Mouse (Mus musculus): ENCODE results near the gene C1qtnf9. TPM values are rescaled to one million over a fixed set of nuclear protein-coding genes. Genes with fewer than 3 reads are reported as not detected.

C1qtnf9 gene
- polyA plus RNA-seq, 1 experiment from 2014 or later: 0.22 TPM

DNA sequence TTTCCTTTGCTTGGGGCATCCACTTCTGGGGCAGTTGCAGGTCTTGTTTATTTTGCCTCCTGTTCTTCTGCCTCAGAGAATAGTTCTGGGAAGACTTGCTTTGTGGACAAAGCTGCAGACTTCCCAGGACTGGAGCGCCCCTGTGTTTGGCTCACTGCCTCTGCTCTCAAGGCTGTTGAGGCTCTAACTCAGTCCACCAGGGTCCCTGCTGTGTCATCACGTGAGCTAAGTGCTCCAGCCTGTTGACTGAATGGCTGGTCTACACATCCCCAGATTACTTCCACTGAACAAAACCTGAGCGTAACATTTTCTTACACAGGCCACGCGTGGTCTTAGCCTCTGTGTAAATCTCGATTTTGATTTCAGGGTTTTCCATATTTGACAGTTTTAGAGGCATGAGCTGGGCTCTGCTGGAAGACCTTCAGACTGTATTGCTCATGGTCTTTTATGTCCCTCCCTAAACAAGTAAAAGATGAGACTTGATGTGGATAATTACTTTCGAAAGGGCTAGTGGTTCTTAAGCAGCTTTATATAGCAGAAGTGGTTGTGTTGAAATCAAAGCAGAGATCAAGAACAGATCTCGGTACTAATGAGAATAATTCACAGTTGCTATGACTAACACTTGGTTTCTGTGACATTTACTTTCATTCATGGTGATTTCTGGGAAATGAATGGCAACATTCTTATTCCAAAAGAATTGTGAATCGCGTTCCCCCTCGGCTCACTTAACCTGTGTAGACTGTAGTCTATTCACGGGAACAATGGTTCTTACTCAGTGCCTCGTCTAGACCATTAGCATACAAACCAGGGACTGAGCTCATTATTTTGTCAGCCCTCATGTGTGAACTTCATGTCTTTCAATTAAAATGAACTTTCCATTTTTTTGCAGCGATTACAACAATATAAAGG lies 14.8 kb upstream of the C1qtnf9 start:
- peaks cover 22% of the 10 kb centered on the region for H3K4me1 ChIP-seq
- H3K4me2 ChIP-seq: no peak overlapping the region
- H3K27me3 ChIP-seq: no peaks in the 10 kb centered on the region
- peak overlapping the region; percentile 81 for H3K27ac ChIP-seq
- no peak overlapping the region for H3K9ac ChIP-seq
- H3K36me3 ChIP-seq (ENCODE audit: poor library complexity, severe bottlenecking): peaks cover 79% of the 10 kb centered on the region
- no peak overlapping the region for H3K4me3 ChIP-seq
- peak; percentile 87 for ATAC-seq
- H3K9me3 ChIP-seq (replicated peaks): no peaks in the 10 kb centered on the region
- 24% methylated on average over 14 of the region's 14 CpGs for WGBS

DNA sequence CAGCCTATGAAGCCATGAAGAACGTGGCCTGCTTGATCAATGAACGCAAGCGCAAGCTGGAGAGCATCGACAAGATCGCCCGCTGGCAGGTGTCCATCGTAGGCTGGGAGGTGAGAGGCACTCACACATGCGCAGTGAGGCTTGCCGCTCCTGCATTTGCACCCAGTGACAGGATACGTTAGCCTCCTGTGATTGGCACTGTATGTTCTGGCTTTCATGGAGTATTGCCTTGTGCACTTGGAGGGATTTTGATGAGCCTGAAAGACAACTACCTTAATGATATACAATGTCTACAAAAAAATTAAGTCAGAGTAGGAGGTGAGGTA lies 14.2 kb upstream of the C1qtnf9 start:
- Histone ChIP-seq H3K27ac (peak overlapping the region; percentile 81), H3K4me2 (no peak overlapping the region), H3K27me3 (no peaks in the 10 kb centered on the region), H3K4me1 (peaks cover 22% of the 10 kb centered on the region), H3K36me3 (ENCODE audit: poor library complexity, severe bottlenecking) (peaks cover 79% of the 10 kb centered on the region), H3K9ac (no peak overlapping the region), H3K9me3 (replicated peaks) (no peaks in the 10 kb centered on the region), H3K4me3 (no peak overlapping the region)
- ATAC-seq: peak; percentile 72
- 22% methylated on average over 10 of the region's 10 CpGs for WGBS

DNA sequence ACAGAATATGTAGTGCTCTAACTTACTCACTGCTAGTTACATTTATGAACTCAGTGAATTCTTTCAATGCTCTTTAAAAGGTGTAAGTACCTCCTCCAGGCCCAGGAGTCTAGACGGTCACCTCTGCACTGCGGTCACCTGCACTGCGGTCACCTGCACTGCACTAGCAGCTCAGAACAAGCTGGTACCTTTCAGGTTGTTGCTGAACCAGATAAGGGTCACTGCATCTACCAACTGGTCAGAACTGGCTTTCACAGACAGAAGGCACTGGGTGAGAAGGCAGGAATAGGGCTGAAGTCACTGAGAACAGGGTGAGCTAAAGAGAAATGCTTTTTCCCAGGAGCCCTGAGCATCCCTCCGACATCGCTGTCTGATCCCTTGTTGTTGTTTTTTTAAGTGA lies 13.3 kb upstream of the C1qtnf9 start:
- no peaks in the 10 kb centered on the region for H3K9me3 ChIP-seq (replicated peaks)
- peaks cover 79% of the 10 kb centered on the region for H3K36me3 ChIP-seq (ENCODE audit: poor library complexity, severe bottlenecking)
- no peak overlapping the region for H3K9ac ChIP-seq
- ATAC-seq: no peak
- H3K27me3 ChIP-seq: no peaks in the 10 kb centered on the region
- 97% methylated on average over 5 of the region's 5 CpGs for WGBS
- no peak overlapping the region for H3K27ac ChIP-seq
- H3K4me3 ChIP-seq: no peak overlapping the region
- no peak overlapping the region for H3K4me2 ChIP-seq
- H3K4me1 ChIP-seq: peaks cover 22% of the 10 kb centered on the region

DNA sequence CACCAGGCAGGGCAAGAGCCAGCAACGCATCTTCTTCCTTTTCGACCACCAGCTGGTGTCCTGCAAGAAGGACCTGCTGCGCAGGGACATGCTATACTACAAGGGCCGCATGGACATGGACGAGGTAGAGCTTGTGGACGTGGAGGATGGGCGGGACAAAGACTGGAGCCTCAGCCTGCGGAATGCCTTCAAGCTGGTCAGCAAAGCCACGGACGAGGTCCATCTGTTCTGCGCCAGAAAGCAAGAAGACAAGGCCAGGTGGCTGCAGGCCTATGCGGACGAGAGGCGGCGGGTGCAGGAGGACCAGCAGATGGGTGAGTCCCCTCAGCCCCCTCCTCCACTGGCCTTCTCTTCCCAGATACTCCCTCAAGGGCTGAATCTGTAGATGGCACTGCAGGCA lies 11.7 kb upstream of the C1qtnf9 start:
- Histone ChIP-seq H3K4me2 (no peak overlapping the region), H3K9ac (no peak overlapping the region), H3K27me3 (no peaks in the 10 kb centered on the region), H3K4me1 (peaks cover 15% of the 10 kb centered on the region), H3K9me3 (replicated peaks) (no peaks in the 10 kb centered on the region), H3K27ac (no peak overlapping the region), H3K4me3 (no peak overlapping the region), H3K36me3 (ENCODE audit: poor library complexity, severe bottlenecking) (peaks cover 79% of the 10 kb centered on the region)
- WGBS: 95% methylated on average over 15 of the region's 15 CpGs
- ATAC-seq: no peak

DNA sequence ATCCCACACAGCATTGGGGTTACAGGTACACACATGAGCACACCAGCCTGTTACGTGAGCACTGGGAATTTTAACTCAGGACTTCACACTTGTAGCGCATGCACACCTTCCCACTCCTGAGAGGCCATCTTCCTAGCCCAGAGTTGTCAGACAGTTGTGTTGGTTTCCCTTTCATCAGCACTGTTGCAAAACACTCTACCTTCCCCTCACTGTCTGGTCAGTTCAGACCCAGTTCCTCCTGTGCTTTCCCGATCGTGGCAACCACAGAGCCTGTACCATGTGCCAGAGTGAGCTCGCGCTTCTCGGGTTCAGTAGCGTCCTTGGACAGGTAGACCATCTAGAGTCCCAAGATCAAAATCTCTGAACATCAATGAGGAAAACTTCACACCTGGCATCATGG lies 10.7 kb upstream of the C1qtnf9 start:
- 98% methylated on average over 8 of the region's 8 CpGs for WGBS
- Histone ChIP-seq H3K27ac (no peak overlapping the region), H3K27me3 (no peaks in the 10 kb centered on the region), H3K4me2 (no peak overlapping the region), H3K36me3 (ENCODE audit: poor library complexity, severe bottlenecking) (peaks cover 82% of the 10 kb centered on the region), H3K9me3 (replicated peaks) (no peaks in the 10 kb centered on the region), H3K9ac (no peak overlapping the region), H3K4me1 (peaks cover 12% of the 10 kb centered on the region), H3K4me3 (no peak overlapping the region)
- no peak for ATAC-seq

DNA sequence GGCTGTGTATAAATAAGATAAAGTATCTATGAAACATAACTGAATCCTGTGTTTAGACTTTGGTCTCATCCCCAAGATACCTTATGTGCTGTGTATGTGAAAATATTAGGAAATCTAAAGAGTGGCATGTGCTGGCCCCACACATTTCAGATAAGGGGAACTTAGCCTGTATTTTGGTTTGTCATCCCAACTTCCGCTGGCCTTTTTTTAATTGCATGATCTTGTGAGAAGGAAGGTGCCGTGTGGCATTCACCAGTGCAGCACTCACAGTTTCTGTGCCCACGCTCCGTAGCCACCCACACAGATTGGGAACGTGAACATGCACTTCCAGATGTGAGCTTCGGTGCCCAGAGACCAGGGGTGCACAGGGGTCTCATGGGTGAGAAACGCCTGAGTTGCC lies 10.2 kb upstream of the C1qtnf9 start:
- Histone ChIP-seq H3K36me3 (ENCODE audit: poor library complexity, severe bottlenecking) (peaks cover 87% of the 10 kb centered on the region), H3K4me2 (no peak overlapping the region), H3K4me3 (no peak overlapping the region), H3K27ac (no peak overlapping the region), H3K9ac (no peak overlapping the region), H3K4me1 (peaks cover 12% of the 10 kb centered on the region), H3K9me3 (replicated peaks) (no peaks in the 10 kb centered on the region), H3K27me3 (no peaks in the 10 kb centered on the region)
- WGBS: 97% methylated on average over 7 of the region's 7 CpGs
- ATAC-seq: no peak

DNA sequence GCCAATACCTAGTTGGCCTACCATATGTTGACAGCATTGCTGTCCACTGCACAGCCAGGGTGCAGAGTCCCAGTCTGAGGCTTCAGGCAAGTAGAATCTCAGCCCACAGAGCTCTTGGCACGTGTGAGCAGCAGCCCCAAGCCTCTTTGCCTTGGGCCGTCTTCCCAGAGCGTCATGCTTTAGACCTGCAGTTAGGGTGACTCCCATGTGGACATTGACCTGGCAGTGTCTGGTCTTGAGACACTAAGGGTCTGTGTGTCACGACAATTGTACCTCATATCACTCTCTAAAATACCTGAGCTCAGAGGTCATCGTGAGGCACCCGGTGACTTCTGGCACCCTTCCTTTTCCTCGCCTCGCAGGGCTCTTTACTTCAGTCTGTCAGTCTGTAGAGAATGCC lies 8.8 kb upstream of the C1qtnf9 start:
- no peak overlapping the region for H3K4me2 ChIP-seq
- no peak overlapping the region for H3K9ac ChIP-seq
- peaks cover 93% of the 10 kb centered on the region for H3K36me3 ChIP-seq (ENCODE audit: poor library complexity, severe bottlenecking)
- H3K4me1 ChIP-seq: peaks cover 1% of the 10 kb centered on the region; the same call in 1 of the 2 replicates
- no peak for ATAC-seq
- no peaks in the 10 kb centered on the region for H3K27me3 ChIP-seq
- no peak overlapping the region for H3K4me3 ChIP-seq
- no peak overlapping the region for H3K27ac ChIP-seq
- no peaks in the 10 kb centered on the region for H3K9me3 ChIP-seq (replicated peaks)
- 96% methylated on average over 8 of the region's 8 CpGs for WGBS

DNA sequence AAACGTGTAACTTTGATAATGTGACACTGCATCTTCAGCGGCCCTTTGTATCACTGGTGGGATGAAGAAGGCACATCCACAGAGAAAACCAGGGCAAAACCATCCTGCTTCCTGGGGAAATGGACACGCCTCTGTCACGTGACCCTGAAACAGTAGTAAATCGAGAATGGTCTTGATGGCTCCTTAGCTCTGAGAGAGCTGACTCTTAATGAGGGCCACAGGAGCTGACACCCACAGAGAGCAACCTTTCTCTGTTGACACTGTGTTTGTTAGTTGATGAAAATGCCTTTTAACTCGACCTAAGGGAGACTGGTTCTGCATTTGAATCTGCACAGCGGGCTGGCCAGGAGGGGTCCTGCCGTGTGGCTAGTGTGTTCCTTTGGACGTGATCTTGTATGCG lies 6.1 kb upstream of the C1qtnf9 start:
- Histone ChIP-seq H3K9me3 (replicated peaks) (no peaks in the 10 kb centered on the region), H3K36me3 (ENCODE audit: poor library complexity, severe bottlenecking) (peaks cover 71% of the 10 kb centered on the region), H3K9ac (no peak overlapping the region), H3K4me3 (no peak overlapping the region), H3K4me1 (no peaks in the 10 kb centered on the region), H3K27me3 (no peaks in the 10 kb centered on the region), H3K4me2 (no peak overlapping the region), H3K27ac (no peak overlapping the region)
- ATAC-seq: no peak
- 73% methylated on average over 10 of the region's 10 CpGs for WGBS

DNA sequence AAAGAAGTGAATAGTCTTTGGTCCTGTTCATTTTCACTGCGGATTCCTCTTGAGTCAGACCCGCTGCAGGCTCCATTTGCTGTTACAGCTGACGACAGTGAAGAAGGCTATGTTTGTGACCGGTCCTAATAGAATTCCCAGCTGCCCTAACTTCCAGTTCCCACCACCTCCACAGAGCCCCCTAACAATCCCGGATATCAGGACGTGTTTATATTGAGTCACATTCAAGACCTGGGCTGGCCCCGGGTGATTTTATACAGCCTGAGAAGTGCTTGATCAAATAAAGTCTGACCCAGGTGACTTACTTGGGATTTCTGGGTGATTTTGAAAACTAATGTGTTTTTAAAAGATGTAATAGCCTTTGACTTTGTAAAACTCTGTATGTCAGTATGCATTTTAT lies 5.2 kb upstream of the C1qtnf9 start:
- WGBS: 74% methylated on average over 7 of the region's 7 CpGs
- peaks cover 62% of the 10 kb centered on the region for H3K36me3 ChIP-seq (ENCODE audit: poor library complexity, severe bottlenecking)

DNA sequence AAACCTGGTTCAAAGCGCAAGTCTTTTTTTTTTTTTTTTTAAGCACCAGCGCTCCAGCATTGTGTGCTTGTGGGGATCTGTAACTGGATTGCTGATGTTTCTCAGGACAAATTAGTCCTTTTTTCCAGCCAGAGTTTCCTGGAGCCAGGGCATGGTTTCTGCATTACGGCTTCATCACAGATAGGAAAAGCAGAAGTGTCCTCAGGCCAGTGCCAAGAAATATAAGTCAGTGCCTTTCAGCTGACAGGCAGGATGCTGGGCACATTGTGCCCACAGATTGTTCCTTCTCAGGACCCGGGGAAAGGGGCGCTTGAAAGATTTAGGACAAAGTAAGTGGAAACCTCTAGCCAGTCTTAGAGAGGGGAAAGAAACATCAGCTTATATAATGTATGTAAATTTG lies 4.2 kb upstream of the C1qtnf9 start:
- Histone ChIP-seq H3K4me2 (no peak overlapping the region), H3K36me3 (ENCODE audit: poor library complexity, severe bottlenecking) (peaks cover 52% of the 10 kb centered on the region), H3K4me1 (no peaks in the 10 kb centered on the region), H3K4me3 (no peak overlapping the region), H3K27ac (no peak overlapping the region), H3K27me3 (no peaks in the 10 kb centered on the region), H3K9me3 (replicated peaks) (no peaks in the 10 kb centered on the region), H3K9ac (no peak overlapping the region)
- ATAC-seq: no peak
- 90% methylated on average over 5 of the region's 5 CpGs for WGBS

More for the DNA sequence above, 5.2 kb upstream of the C1qtnf9 start:
- Histone ChIP-seq H3K27ac (no peak overlapping the region), H3K27me3 (no peaks in the 10 kb centered on the region), H3K4me1 (no peaks in the 10 kb centered on the region), H3K4me2 (no peak overlapping the region), H3K9ac (no peak overlapping the region), H3K4me3 (no peak overlapping the region), H3K9me3 (replicated peaks) (no peaks in the 10 kb centered on the region)
- ATAC-seq: no peak

DNA sequence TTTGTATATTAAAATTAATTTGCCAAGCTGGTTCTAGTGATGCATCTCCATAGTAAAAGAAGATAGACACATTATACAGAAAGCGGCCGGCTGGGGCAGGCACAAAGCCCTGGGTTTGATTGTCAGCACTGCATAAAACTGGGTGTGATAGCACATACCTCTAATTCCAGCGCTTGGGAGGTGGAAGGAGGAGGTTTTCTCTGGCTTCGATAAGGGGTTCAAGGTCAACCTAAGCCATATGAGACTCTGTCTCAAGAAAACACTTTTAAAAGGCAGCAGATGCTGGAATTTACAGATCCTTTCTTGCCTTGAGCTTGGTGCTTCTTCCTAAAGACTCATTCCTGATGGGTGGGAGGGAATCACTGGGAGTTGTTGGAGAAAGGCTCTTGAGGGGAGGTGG lies 3.4 kb upstream of the C1qtnf9 start:
- Histone ChIP-seq H3K27me3 (no peaks in the 10 kb centered on the region), H3K4me3 (no peak overlapping the region), H3K36me3 (ENCODE audit: poor library complexity, severe bottlenecking) (peaks cover 44% of the 10 kb centered on the region), H3K4me1 (no peaks in the 10 kb centered on the region), H3K9ac (no peak overlapping the region), H3K27ac (no peak overlapping the region), H3K9me3 (replicated peaks) (no peaks in the 10 kb centered on the region), H3K4me2 (no peak overlapping the region)
- 85% methylated on average over 4 of the region's 4 CpGs for WGBS
- no peak for ATAC-seq

DNA sequence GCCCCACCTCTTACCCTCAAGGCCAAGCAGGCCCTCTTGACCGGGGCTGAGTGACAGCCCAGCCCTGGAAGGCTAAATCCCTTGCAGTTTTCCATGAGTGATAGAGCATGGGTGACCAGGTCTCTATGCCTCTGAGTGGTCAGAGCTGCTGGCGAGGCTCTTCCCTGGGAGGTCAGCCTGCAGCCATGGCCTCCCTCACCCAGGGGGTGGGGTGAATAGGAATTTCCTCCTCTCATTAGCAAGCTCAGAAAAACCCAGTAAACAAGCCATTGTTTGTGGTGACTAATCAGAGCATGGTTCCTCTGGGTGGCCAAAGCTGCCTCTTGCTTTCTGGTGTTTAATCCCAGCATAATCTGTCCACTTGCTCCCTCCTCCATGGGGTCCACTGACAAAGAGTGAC lies 2.9 kb upstream of the C1qtnf9 start:
- H3K27me3 ChIP-seq: no peaks in the 10 kb centered on the region
- no peak overlapping the region for H3K4me3 ChIP-seq
- H3K4me2 ChIP-seq: no peak overlapping the region
- H3K9ac ChIP-seq: no peak overlapping the region
- no peaks in the 10 kb centered on the region for H3K4me1 ChIP-seq
- H3K36me3 ChIP-seq (ENCODE audit: poor library complexity, severe bottlenecking): peaks cover 39% of the 10 kb centered on the region
- H3K9me3 ChIP-seq (replicated peaks): no peaks in the 10 kb centered on the region
- ATAC-seq: no peak
- no peak overlapping the region for H3K27ac ChIP-seq
- 46% methylated on average over 2 of the region's 2 CpGs for WGBS

DNA sequence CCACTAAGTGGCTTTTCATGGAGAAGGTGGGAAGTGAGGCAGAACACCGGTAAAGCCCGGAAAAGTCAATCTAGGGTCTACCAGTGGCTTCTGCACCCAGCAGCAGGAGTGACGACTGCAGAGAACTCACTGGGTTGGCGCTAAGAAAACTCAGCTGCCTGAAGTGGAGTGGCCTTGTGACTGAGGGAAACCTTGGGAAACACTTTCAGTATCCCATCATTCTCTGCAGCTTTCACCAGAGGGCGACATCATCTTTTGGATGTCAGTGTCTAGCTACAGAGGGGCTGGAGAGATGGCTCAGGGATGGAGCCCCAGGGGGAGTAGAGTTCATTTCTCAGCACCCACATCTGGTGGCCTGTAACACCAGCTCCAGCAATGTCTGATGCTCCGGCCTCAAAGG lies 1.4 kb downstream of the C1qtnf9 start:
- no peak for ATAC-seq
- H3K4me3 ChIP-seq: no peak overlapping the region
- H3K9ac ChIP-seq: no peak overlapping the region; the same call in 1 of the 2 replicates
- no peaks in the 10 kb centered on the region; the same call in 1 of the 2 replicates for H3K4me1 ChIP-seq
- H3K27me3 ChIP-seq: no peaks in the 10 kb centered on the region
- 45% methylated on average over 6 of the region's 6 CpGs for WGBS
- no peak overlapping the region for H3K4me2 ChIP-seq
- H3K27ac ChIP-seq: no peak overlapping the region
- peaks cover 6% of the 10 kb centered on the region; the same call in 1 of the 2 replicates for H3K36me3 ChIP-seq (ENCODE audit: poor library complexity, severe bottlenecking)
- no peaks in the 10 kb centered on the region for H3K9me3 ChIP-seq (replicated peaks)
